Mouse (Mus musculus): ENCODE data around the gene Ywhah. TPM values are rescaled to one million over a fixed set of nuclear protein-coding genes. Genes with fewer than 3 reads are reported as not detected.

Gene Ywhah
- polyA plus RNA-seq, 3 experiments from 2014 or later, result 206 to 398 (median 214) TPM

DNA sequence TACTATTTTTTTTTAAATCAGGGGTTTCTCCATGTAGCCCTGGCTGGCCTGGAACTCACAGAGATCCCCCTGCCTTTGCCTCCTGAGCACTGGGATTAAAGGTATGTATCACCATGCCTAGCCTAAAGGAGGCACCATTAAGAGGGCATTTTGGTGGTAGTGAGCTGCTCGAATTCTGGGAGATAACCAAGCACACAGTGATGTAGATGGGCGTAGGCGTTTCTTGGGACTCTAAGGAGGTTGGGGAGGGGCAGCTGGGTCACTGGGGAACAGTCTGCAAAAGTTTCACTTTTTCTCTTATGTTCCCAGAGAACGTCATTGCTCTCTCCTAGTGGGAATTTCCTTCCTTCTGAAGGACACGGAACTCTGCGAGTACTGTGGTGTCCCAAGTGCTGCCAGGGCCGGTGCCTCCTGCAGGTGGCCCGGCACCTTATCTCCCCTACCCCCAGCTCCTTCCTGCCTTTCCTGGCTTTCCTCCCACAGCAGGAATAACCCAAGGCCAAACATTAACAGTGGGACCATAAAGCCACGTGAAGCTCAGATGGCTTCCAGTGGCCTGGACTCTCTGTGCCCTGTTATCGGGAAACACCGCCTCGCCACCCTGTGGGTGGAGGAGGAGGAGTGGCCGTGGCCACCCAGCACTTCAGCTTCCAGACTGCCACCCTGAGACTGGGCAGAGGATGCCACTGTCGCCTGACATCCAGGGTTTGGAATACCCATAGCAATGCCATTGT, 34.4 kb downstream of the Ywhah start:
- no peak for ATAC-seq

DNA sequence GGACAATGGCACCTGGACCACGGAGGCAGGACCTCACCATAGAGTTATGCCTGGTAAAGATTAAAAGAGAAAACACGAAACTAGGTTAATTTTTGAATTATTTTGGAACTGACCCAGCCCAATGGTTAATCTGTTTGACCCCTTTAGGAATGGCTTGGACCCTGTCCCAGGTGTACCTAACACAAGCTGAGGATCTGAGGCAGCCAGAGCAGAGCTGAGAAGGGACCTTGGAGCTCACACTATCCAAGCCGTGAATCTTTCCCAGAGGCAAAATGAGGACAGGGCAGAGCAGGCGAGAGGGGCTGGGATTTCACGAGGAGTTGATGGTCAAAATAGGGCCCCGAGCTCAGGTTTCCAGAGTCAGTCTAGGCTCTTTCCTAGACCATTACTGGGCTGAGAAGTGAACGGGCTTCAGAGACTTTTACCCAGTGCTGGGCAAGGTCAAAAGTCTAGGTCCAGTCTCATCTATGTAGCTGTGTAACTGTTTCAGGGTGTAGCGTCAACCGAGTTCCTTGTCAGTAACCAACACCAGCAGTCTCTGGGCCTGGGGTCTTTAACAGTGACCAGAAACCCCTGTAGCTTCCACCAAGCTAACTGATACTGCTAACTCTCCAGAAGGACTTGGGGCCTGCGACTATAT, 37.6 kb downstream of the Ywhah start:
- ATAC-seq, result no peak

DNA sequence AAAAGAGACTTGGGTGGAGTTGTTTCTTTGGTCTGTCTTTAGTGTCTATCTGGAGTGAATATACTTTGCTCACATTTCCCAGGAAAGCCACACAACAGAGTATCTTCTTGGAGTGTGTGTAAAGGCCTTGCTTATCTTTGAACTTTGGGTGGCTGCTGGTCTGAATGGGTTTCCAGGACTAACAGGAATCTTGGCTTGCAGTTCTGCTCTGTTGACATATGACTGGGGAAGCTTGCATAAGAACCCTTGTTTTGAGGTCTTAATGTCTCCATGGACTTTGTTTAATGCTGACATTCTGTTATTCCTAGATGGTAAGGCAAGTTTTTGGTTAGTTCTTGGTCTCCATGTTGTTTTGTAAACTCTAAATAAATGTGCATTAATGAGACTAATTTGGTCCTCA, 51.5 kb downstream of the Ywhah start:
- no peak for ATAC-seq

DNA sequence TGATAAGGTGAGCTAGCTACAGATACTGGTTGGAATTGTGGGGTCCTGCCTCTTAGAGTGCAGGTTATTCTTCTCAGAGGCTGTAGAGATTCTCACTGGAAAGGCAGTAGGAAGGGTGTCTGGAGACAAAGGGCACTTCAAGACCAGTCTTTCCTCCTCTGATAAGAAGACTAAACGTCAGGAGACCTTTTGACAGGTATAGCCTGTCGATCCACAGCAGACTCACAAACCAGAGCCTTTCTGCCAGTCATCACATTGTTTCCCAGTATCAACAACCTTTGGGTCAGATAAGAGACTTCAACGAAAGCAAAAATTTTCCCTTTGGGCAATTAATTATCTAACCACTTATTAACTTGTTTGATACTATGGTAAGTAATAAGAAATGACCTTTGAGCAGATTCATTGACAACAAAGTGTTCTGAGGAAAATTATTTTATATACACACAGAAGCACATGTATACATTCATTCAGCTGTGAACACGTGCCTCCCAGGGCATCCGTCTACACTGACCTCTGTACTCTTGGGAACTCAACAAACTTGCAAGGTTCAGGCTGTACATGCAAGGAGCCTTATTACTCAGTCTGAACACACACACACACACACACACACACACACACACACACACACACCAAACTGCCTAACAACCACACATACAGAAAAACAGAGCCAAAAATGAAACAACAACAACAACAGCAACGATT, 58.0 kb downstream of the Ywhah start:
- ATAC-seq, result no peak

Other genes with a start within 250 kb of the Ywhah start
- gene Pisd, start 233.2 kb upstream of the Ywhah start, polyA plus RNA-seq (2017; shearing (Covaris generic)), result 10 to 100 TPM; 39.5 to 87.1 (median 84.9) TPM
- not detected for gene Gm20671, start 191.7 kb upstream of the Ywhah start, polyA plus RNA-seq (2017; shearing (Covaris generic))
- gene Prr14l, start 164.6 kb upstream of the Ywhah start, polyA plus RNA-seq (2017; shearing (Covaris generic)), result 10 to 100 TPM; 23.2 to 26.6 (median 25.8) TPM
- 10 to 100 TPM; 20.6 to 23.8 (median 20.7) TPM for gene Depdc5, start 155.1 kb upstream of the Ywhah start, polyA plus RNA-seq (2017; shearing (Covaris generic))
- gene Slc5a1, start 85.4 kb downstream of the Ywhah start, polyA plus RNA-seq (2017; shearing (Covaris generic)), result not detected
- gene Spon2, start 199.6 kb downstream of the Ywhah start, polyA plus RNA-seq (2017; shearing (Covaris generic)), result not detected

Measured in inflammation-experienced regulatory T-cells, adult 6 months (primary cell).